Mouse (Mus musculus) left cerebral cortex, postnatal 10 days (tissue): ENCODE measurements around the gene Fopnl. TPM values are rescaled to one million over a fixed set of nuclear protein-coding genes. Genes with fewer than 3 reads are reported as not detected.

Experiments
- DNase-seq, 2 experiments: peaks; one replicate each; pipeline ENCODE4 v3.0.0; 2021 to 2022; ENCODE audit warnings: low spot score in 2 of 2, mixed read lengths in 1 of 2; ENCODE audit errors: extremely low spot score in 1 of 2
- intact Hi-C: fragments of 180-260 bp; cut with DNase I; formaldehyde crosslinking; loops from one replicate; pipeline ENCODE4 v1.15.1; 2025
- total RNA-seq, 2 experiments: library from RNA; stranded (reverse); gene quantifications; 2 replicates each; pipeline ENCODE4 v1.2.3; 2021

Gene Fopnl
- total RNA-seq, 2 experiments from 2014 or later, result 54.4 to 60.7 TPM

GRCm38 (mm10) chr16:14309833-14310232, 7.4 kb downstream of the Fopnl start:
- intact Hi-C loops, result no loop called here
- no peak for DNase-seq

- intact Hi-C loops, result no loop called here
- DNase-seq, result no peak
Observed at GRCm38 (mm10) chr16:14308245-14309073, 8.7 kb downstream of the Fopnl start.

- intact Hi-C loops, result no loop called here
Observed at GRCm38 (mm10) chr16:14307373-14307772, 9.8 kb downstream of the Fopnl start.

GRCm38 (mm10) chr16:14306451-14306850, 10.8 kb downstream of the Fopnl start:
- intact Hi-C loops, result no loop called here
- DNase-seq, result no peak

More at GRCm38 (mm10) chr16:14307373-14307772, 9.8 kb downstream of the Fopnl start:
- DNase-seq, result no peak

- no peak for DNase-seq
- intact Hi-C loops, result no loop called here
Observed at GRCm38 (mm10) chr16:14304791-14305190, 12.4 kb downstream of the Fopnl start.

- no peak for DNase-seq
- intact Hi-C loops, result no loop called here
Observed at GRCm38 (mm10) chr16:14303676-14304075, 13.5 kb downstream of the Fopnl start.

GRCm38 (mm10) chr16:14303148-14303547, 14.1 kb downstream of the Fopnl start:
- DNase-seq, result no peak
- intact Hi-C loops, result no loop called here

- DNase-seq, result no peak
- intact Hi-C loops, result no loop called here
Observed at GRCm38 (mm10) chr16:14298461-14298860, 18.7 kb downstream of the Fopnl start.

- no peak for DNase-seq
- intact Hi-C loops, result no loop called here
Observed at GRCm38 (mm10) chr16:14297746-14298145, 19.5 kb downstream of the Fopnl start.

GRCm38 (mm10) chr16:14297137-14297536, 20.1 kb downstream of the Fopnl start:
- intact Hi-C loops, result no loop called here
- DNase-seq, result no peak

- DNase-seq, result no peak
- intact Hi-C loops, result no loop called here
Observed at GRCm38 (mm10) chr16:14296544-14297124, 20.6 kb downstream of the Fopnl start.

GRCm38 (mm10) chr16:14295291-14295690, 21.9 kb downstream of the Fopnl start:
- intact Hi-C loops, result no loop called here
- no peak for DNase-seq

- intact Hi-C loops, result no loop called here
- DNase-seq, result peak in 1 of 2 experiments; percentile 60
Observed at GRCm38 (mm10) chr16:14292205-14293199, 24.7 kb downstream of the Fopnl start.

GRCm38 (mm10) chr16:14291223-14291622, 26.0 kb downstream of the Fopnl start, which contains the start of gene Myh11:
TSS of gene Myh11 (minus strand) at chr16:14291372.
- peak in 1 of 2 experiments; percentile 89 for DNase-seq
- intact Hi-C loops, result no loop called here

- DNase-seq, result no peak
- intact Hi-C loops, result no loop called here
Observed at GRCm38 (mm10) chr16:14272374-14272965, 44.7 kb downstream of the Fopnl start.

- intact Hi-C loops, result no loop called here
- no peak for DNase-seq
Observed at GRCm38 (mm10) chr16:14265203-14265920, 51.8 kb downstream of the Fopnl start.

- DNase-seq, result no peak
- intact Hi-C loops, result no loop called here
Observed at GRCm38 (mm10) chr16:14264504-14264903, 52.7 kb downstream of the Fopnl start.

GRCm38 (mm10) chr16:14263241-14263640, 54.0 kb downstream of the Fopnl start:
- intact Hi-C loops, result no loop called here
- no peak for DNase-seq
